Mouse (Mus musculus) limb, embryonic 13.5 days (tissue): ENCODE data around the gene D630023F18Rik. TPM values are rescaled to one million over a fixed set of nuclear protein-coding genes. Genes with fewer than 3 reads are reported as not detected.
A peak's percentile ranks its signal among the peaks of the same experiment; 100 is the strongest.

Experiments
- ATAC-seq: fragments of 200-750 bp; cut with Nextera tagmentation; 2 replicates; pipeline ENCODE4 v1.8.0; 2017; ENCODE audit warnings: low read depth, moderate number of reproducible peaks, moderate TSS enrichment; ENCODE audit not compliant: low FRiP score
- H3K27ac ChIP-seq: fragments of 300-500 bp; sonication (generic); 2 replicates; pipeline ENCODE4 v1.5.1; 2015; ENCODE audit warnings: inconsistent platforms, mild to moderate bottlenecking, moderate library complexity
- H3K27me3 ChIP-seq: fragments of 300-500 bp; sonication (generic); 2 replicates; pipeline ENCODE4 v1.6.1; 2015; ENCODE audit warnings: mild to moderate bottlenecking, inconsistent platforms
- H3K36me3 ChIP-seq: fragments of 300-500 bp; sonication (generic); 2 replicates; pipeline ENCODE4 v1.6.1; 2015; ENCODE audit warnings: inconsistent platforms, mild to moderate bottlenecking, moderate library complexity
- H3K4me1 ChIP-seq: fragments of 300-500 bp; sonication (generic); 2 replicates; pipeline ENCODE4 v1.6.1; 2015; ENCODE audit warnings: inconsistent platforms
- H3K4me2 ChIP-seq: fragments of 300-500 bp; sonication (generic); replicated peaks from 2 replicates; pipeline ENCODE4 v1.6.1; 2015; ENCODE audit warnings: inconsistent platforms, mild to moderate bottlenecking, moderate library complexity
- H3K4me3 ChIP-seq: fragments of 300-500 bp; sonication (generic); 2 replicates; pipeline ENCODE4 v1.5.1; 2015; ENCODE audit warnings: moderate library complexity, mild to moderate bottlenecking, inconsistent platforms
- H3K9ac ChIP-seq: fragments of 300-500 bp; sonication (generic); 2 replicates; pipeline ENCODE4 v1.6.1; 2015; ENCODE audit warnings: mild to moderate bottlenecking, inconsistent platforms
- H3K9me3 ChIP-seq: fragments of 300-500 bp; sonication (generic); 2 replicates; pipeline ENCODE4 v1.6.1; 2016; ENCODE audit warnings: inconsistent platforms
- WGBS: fragments of 180-500 bp; shearing (Covaris S2); methylation state at CpG from one replicate; pipeline ENCODE4 v1.1.7; 2015; 5-methylcytosine and 5-hydroxymethylcytosine counted together
- polyA plus RNA-seq: library from polyadenylated mRNA; unstranded; fragments of >200 nt; fragmentation: Nextera tagmentation; extraction: Ambion mirVana; gene quantifications from 2 replicates; pipeline ENCODE4 v1.2.1, GENCODE M21; 2015

The D630023F18Rik gene
- polyA plus RNA-seq, 1 experiment from 2014 or later = 0.13 TPM

- Histone ChIP-seq H3K36me3 (no peaks in the 10 kb centered on the region), H3K27me3 (no peaks in the 10 kb centered on the region), H3K4me3 (no peak overlapping the region), H3K4me2 (no peak overlapping the region), H3K9ac (no peak overlapping the region), H3K27ac (no peak overlapping the region), H3K9me3 (no peaks in the 10 kb centered on the region), H3K4me1 (no peaks in the 10 kb centered on the region)
- ATAC-seq = no peak
- 83% methylated on average over 1 of the region's 1 CpGs for WGBS
These were observed 9.8 kb upstream of the D630023F18Rik start for GRCm38 (mm10) chr1:65132833-65133232.

- H3K27me3 ChIP-seq = no peaks in the 10 kb centered on the region
- no peaks in the 10 kb centered on the region for H3K36me3 ChIP-seq
- H3K4me3 ChIP-seq = no peak overlapping the region
- no peaks in the 10 kb centered on the region for H3K4me1 ChIP-seq
- no peaks in the 10 kb centered on the region for H3K9me3 ChIP-seq
- WGBS = 84% methylated on average over 1 of the region's 1 CpGs
- no peak for ATAC-seq
- H3K27ac ChIP-seq = no peak overlapping the region
- no peak overlapping the region for H3K9ac ChIP-seq
- no peak overlapping the region for H3K4me2 ChIP-seq
These were observed 8.7 kb upstream of the D630023F18Rik start for GRCm38 (mm10) chr1:65131671-65132070.

GRCm38 (mm10) chr1:65130226-65130625 is 7.2 kb upstream of the D630023F18Rik start:
- no peaks in the 10 kb centered on the region for H3K27me3 ChIP-seq
- no peaks in the 10 kb centered on the region for H3K36me3 ChIP-seq
- H3K4me3 ChIP-seq = no peak overlapping the region
- no peak overlapping the region for H3K4me2 ChIP-seq
- WGBS = 76% methylated on average over 3 of the region's 3 CpGs
- no peaks in the 10 kb centered on the region for H3K4me1 ChIP-seq
- no peaks in the 10 kb centered on the region for H3K9me3 ChIP-seq
- H3K27ac ChIP-seq = no peak overlapping the region
- no peak for ATAC-seq
- no peak overlapping the region for H3K9ac ChIP-seq

GRCm38 (mm10) chr1:65129634-65130180 is 6.7 kb upstream of the D630023F18Rik start:
- no peak overlapping the region for H3K27ac ChIP-seq
- ATAC-seq = no peak
- no peak overlapping the region for H3K4me2 ChIP-seq
- H3K27me3 ChIP-seq = no peaks in the 10 kb centered on the region
- H3K36me3 ChIP-seq = no peaks in the 10 kb centered on the region
- no peak overlapping the region for H3K4me3 ChIP-seq
- WGBS = 77% methylated on average over 3 of the region's 3 CpGs
- H3K9me3 ChIP-seq = no peaks in the 10 kb centered on the region
- H3K9ac ChIP-seq = no peak overlapping the region
- no peaks in the 10 kb centered on the region for H3K4me1 ChIP-seq

GRCm38 (mm10) chr1:65119438-65119837 is 3.6 kb downstream of the D630023F18Rik start, which contains the start of gene Gm28845:
Gm28845 (minus strand) TSS chr1:65119558.
- H3K9ac ChIP-seq = no peak within 1 kb of the TSS
- H3K4me1 ChIP-seq = no peaks in the 10 kb centered on the region
- WGBS = 90% methylated on average over 1 of the region's 1 CpGs
- no peak within 1 kb of the TSS for H3K4me2 ChIP-seq
- H3K27me3 ChIP-seq = no peaks in the 10 kb centered on the region
- H3K27ac ChIP-seq = no peak within 1 kb of the TSS
- no peaks in the 10 kb centered on the region for H3K9me3 ChIP-seq
- no peak within 1 kb of the TSS for H3K4me3 ChIP-seq
- ATAC-seq = no peak
- H3K36me3 ChIP-seq = no peaks in the 10 kb centered on the region

GRCm38 (mm10) chr1:65118150-65118913 is 4.7 kb downstream of the D630023F18Rik start:
- H3K9me3 ChIP-seq = no peaks in the 10 kb centered on the region
- H3K27ac ChIP-seq = no peak overlapping the region
- whole genome bisulfite sequencing = 71% methylated on average over 8 of the region's 8 CpGs
- no peak for ATAC-seq
- H3K4me2 ChIP-seq = no peak overlapping the region
- H3K36me3 ChIP-seq = no peaks in the 10 kb centered on the region
- H3K4me1 ChIP-seq = no peaks in the 10 kb centered on the region
- no peak overlapping the region for H3K9ac ChIP-seq
- H3K27me3 ChIP-seq = no peaks in the 10 kb centered on the region
- no peak overlapping the region for H3K4me3 ChIP-seq

GRCm38 (mm10) chr1:65113536-65114172 is 9.4 kb downstream of the D630023F18Rik start:
- no peaks in the 10 kb centered on the region for H3K9me3 ChIP-seq
- H3K27ac ChIP-seq = no peak overlapping the region
- WGBS = 92% methylated on average over 5 of the region's 5 CpGs
- no peak overlapping the region for H3K9ac ChIP-seq
- no peaks in the 10 kb centered on the region for H3K4me1 ChIP-seq
- no peak overlapping the region for H3K4me3 ChIP-seq
- ATAC-seq = no peak
- H3K4me2 ChIP-seq = no peak overlapping the region
- no peaks in the 10 kb centered on the region for H3K27me3 ChIP-seq
- no peaks in the 10 kb centered on the region for H3K36me3 ChIP-seq

- Histone ChIP-seq H3K27ac (no peak overlapping the region), H3K27me3 (no peaks in the 10 kb centered on the region), H3K9ac (no peak overlapping the region), H3K4me3 (no peak overlapping the region), H3K9me3 (no peaks in the 10 kb centered on the region), H3K4me1 (no peaks in the 10 kb centered on the region), H3K4me2 (peak overlapping the region; percentile 38), H3K36me3 (no peaks in the 10 kb centered on the region)
- ATAC-seq = no peak
- WGBS = 70% methylated on average over 14 of the region's 14 CpGs
These were observed 10.2 kb downstream of the D630023F18Rik start for GRCm38 (mm10) chr1:65112807-65113196.

- ATAC-seq = peak; percentile 60; the same call in 1 of the 2 replicates
- Histone ChIP-seq H3K9me3 (no peaks in the 10 kb centered on the region), H3K36me3 (no peaks in the 10 kb centered on the region), H3K4me2 (peak overlapping the region; percentile 38), H3K27me3 (no peaks in the 10 kb centered on the region), H3K4me3 (no peak overlapping the region), H3K4me1 (no peaks in the 10 kb centered on the region), H3K9ac (no peak overlapping the region), H3K27ac (no peak overlapping the region)
- 10% methylated on average over 8 of the region's 8 CpGs for WGBS
These were observed 10.8 kb downstream of the D630023F18Rik start for GRCm38 (mm10) chr1:65112031-65112806.

- no peaks in the 10 kb centered on the region for H3K36me3 ChIP-seq
- no peaks in the 10 kb centered on the region for H3K4me1 ChIP-seq
- H3K4me2 ChIP-seq = no peak overlapping the region
- no peaks in the 10 kb centered on the region for H3K27me3 ChIP-seq
- H3K27ac ChIP-seq = no peak overlapping the region
- no peak for ATAC-seq
- H3K9ac ChIP-seq = no peak overlapping the region
- WGBS = 74% methylated on average over 25 of the region's 25 CpGs
- no peak overlapping the region for H3K4me3 ChIP-seq
- no peaks in the 10 kb centered on the region for H3K9me3 ChIP-seq
These were observed 13.1 kb downstream of the D630023F18Rik start for GRCm38 (mm10) chr1:65109756-65110435.

- no peaks in the 10 kb centered on the region for H3K27me3 ChIP-seq
- H3K27ac ChIP-seq = no peak overlapping the region
- no peak for ATAC-seq
- no peaks in the 10 kb centered on the region for H3K9me3 ChIP-seq
- no peaks in the 10 kb centered on the region for H3K4me1 ChIP-seq
- H3K9ac ChIP-seq = no peak overlapping the region
- WGBS = 89% methylated on average over 8 of the region's 8 CpGs
- H3K4me3 ChIP-seq = no peak overlapping the region
- no peaks in the 10 kb centered on the region for H3K36me3 ChIP-seq
- H3K4me2 ChIP-seq = no peak overlapping the region
These were observed 13.8 kb downstream of the D630023F18Rik start for GRCm38 (mm10) chr1:65109196-65109595.
